Mouse (Mus musculus): Measurements from ENCODE around the gene 4930469K13Rik. TPM values are rescaled to one million over a fixed set of nuclear protein-coding genes. Genes with fewer than 3 reads are reported as not detected.

4930469K13Rik gene
- total RNA-seq, 2 experiments from 2014 or later, result not detected

- no peak for DNase-seq
Observed at GRCm38 (mm10) chr11:33980146-33980545, 118.2 kb downstream of the 4930469K13Rik start.

DNA sequence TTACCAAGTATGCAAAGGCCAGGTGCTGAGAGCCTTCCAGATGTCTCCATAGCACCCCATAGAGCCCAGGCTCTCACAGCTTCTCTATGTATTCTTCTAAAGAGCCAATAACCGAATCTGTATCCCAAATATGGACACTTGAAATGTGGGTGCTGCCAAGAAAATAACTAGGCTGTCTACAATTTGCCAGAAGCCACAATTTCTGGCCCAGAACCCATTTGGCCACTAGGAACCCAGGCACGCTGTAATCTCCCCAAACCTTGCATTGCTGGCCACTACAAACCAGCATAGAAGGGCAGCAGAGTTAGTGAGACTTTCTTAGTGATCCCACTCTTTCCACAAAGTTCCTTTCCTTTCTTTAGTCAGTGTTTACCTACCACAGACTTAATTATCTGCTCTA, 123.2 kb downstream of the 4930469K13Rik start:
- DNase-seq, result no peak

- DNase-seq, result no peak
Observed at GRCm38 (mm10) chr11:33974341-33975040, 123.9 kb downstream of the 4930469K13Rik start.

DNA sequence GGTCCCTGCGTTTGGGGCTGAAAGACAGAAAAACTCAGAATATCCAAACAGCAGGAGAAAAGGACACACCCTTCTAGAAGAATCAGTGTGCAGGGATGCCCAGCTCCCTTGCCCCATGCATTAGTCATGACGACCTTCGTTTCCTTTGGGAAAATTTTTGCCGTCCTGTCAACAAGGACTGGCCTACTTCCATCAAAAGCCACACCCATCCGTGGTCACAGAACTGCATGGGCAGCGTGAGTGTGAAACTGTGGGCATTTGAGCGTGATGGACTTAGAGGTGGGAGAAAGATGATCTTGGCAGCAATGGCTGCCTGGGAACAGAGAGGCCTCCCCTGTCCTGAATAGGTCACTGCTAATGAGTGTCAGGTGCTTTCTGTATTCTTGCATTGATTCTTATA, 126.2 kb downstream of the 4930469K13Rik start:
- no peak for DNase-seq

DNA sequence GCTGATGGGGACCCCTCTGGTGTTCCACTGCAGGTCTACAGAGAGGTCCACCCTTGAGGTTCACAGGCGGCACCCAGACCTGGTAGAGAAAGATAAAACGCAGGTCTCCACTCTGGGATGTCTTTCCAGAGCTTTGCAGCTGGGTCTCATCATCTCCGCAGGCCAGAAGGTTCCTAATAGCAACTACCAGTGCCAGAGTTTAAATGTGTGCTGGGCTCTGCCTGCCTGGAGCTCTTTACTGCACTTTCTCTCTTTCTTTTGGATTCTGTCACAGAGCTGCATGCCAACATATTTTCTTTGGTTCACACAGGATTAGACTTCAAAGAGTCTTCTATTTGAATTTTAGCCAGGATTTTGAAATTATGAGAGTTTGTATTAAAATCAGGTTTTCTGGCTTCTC, 129.2 kb downstream of the 4930469K13Rik start:
- no peak for DNase-seq

GRCm38 (mm10) chr11:33967708-33968107, 130.6 kb downstream of the 4930469K13Rik start:
- no peak for DNase-seq

GRCm38 (mm10) chr11:33965380-33965779, 133.0 kb downstream of the 4930469K13Rik start:
- DNase-seq, result no peak

GRCm38 (mm10) chr11:33962688-33963407, 135.5 kb downstream of the 4930469K13Rik start, which contains the start of gene Kcnmb1:
Kcnmb1 (plus strand) TSS chr11:33963013.
- peak; percentile 14 for DNase-seq

DNA sequence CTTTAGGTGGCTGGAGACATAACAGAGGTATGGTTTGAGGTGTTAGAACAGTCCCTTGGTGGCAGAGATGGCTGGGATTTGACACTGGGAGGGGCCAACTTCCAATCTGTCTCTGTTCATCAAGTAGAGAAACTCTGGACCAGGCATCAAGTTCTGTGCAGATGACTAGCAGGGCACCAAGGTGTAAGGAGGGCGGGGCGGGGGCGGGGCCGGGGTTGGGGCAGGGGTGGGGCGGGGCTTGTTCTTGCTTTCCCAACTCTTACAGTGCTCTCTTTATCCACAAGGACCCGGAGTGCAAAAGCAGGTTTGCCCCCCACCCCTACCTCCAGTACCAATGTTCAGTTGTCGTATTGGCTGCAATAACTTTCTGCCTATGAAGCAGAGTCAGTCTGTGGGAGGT, 136.2 kb downstream of the 4930469K13Rik start:
- DNase-seq, result no peak

DNA sequence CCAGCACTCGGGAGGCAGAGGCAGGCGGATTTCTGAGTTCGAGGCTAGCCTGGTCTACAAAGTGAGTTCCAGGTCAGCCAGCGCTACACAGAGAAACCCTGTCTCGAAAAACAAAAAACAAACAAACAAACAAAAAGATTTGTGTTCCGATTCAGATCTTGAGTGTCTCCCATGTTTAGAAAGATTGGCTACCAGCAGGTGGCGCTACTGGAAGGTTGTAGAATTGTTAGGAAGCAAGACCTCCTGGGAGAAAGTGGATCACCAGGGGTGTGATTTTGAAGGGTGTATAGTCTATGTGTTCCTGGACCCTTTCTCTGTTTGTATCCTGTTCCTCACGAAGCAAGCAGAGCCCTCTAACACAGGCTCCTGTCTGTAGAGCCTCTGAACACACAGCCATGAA, 139.6 kb downstream of the 4930469K13Rik start:
- peak; percentile 55 for DNase-seq

- DNase-seq, result no peak
Observed at GRCm38 (mm10) chr11:33957595-33957994, 140.8 kb downstream of the 4930469K13Rik start.

DNA sequence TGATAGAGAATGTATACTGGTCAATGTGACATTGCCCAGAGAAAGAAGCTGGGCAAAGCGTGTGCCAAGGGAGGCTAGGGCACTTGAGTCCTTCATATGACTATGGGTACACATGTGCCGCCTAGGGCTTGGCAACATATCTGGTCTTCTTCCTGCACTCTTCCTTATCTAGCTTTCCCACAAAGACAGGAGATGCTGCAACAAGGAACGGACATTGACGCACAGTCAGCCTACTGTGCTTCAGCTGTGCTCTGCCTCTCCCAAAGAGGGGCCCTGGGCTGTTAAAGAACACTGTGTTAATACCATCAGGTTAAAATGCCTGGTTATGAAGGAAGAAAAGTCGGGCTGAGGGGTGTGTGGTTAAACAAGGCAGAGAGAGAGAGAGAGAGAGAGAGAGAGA, 141.7 kb downstream of the 4930469K13Rik start:
- no peak for DNase-seq

- DNase-seq, result no peak
Observed at GRCm38 (mm10) chr11:33955982-33956381, 142.4 kb downstream of the 4930469K13Rik start.

DNA sequence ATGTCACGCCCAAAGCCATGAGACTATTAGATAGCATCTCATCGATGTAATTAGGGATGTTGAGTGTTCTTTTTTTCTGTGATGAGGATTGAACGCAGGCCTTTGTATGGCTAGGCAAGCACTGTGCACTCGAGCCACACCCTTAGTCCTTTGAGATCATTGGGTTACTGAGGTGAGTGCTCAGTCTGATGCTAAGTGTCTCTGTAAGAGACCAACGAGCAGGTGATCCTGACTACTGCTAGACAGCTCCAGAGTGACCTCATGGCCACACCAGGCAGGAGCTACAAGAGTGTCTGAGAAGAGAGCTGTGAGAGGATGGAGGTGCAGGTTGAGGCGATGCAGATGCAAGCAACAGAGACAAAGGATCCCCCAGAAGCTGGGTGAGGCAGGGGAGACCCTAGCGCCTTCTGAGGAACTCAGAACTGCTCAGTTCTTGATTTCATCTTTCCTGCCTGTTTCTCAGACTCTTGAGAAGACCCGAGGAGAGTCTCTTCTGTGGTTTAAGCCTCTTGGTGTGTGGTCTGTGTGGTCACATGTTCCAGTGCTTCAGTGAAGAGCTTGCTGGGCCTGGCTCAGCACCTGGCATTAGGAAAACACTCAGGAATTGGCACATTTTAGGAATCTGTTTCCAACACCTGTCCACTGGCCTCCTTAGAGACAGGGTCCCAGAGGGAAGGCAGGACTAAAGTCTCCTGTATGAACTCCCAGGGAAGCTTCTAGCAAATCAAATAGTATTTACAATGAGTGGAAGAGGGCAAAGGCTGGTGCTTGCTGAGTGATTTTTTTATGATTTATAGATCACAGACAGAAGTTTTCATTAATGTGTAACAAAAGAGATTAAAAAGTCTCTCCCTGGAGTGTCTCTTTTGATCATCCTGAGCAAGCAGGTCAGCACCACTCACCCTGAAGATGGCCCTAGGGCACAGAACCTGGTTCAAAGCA, 146.4 kb downstream of the 4930469K13Rik start:
- DNase-seq, result no peak

GRCm38 (mm10) chr11:33951155-33951554, 147.2 kb downstream of the 4930469K13Rik start:
- no peak for DNase-seq

DNA sequence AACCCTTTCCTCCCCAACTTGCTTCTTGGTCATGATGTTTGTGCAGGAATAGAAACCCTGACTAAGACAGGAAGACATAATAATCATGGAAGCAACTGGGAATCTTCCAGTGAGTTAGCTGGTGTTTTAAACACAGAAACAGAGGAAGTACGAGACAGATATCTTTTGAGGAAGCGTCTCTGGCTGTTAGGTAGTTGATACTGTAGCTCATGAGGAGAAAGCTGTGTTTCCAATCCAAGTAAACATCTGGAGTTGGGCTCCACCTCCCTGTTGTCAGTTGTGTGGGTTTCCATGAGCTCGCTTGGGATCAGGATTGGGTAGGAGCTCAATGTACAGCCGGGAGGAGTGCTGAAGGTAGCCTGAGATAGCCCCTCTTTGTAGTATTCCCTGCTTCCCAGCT, 151.9 kb downstream of the 4930469K13Rik start:
- DNase-seq, result no peak

- no peak for DNase-seq
Observed at GRCm38 (mm10) chr11:33944786-33945328, 153.5 kb downstream of the 4930469K13Rik start.

GRCm38 (mm10) chr11:33944067-33944785, 154.1 kb downstream of the 4930469K13Rik start:
- peak; percentile 25 for DNase-seq

- DNase-seq, result no peak
Observed at GRCm38 (mm10) chr11:33943565-33943964, 154.8 kb downstream of the 4930469K13Rik start.

GRCm38 (mm10) chr11:33939456-33940113, 158.8 kb downstream of the 4930469K13Rik start:
- DNase-seq, result no peak
